Mouse (Mus musculus): ENCODE measurements around the gene Olfm2. TPM values are rescaled to one million over a fixed set of nuclear protein-coding genes. Genes with fewer than 3 reads are reported as not detected.
A peak's percentile ranks its signal among the peaks of the same experiment; 100 is the strongest.
"Not testable (repeated sequence)": the region's sequence is repeated elsewhere in the genome, so short reads cannot be mapped to it uniquely, and the experiment has no call there.

Gene Olfm2
- polyA plus RNA-seq, 1 experiment from 2014 or later: 251 TPM

GRCm38 (mm10) chr9:20642896-20643466 lies 103.2 kb downstream of the Olfm2 start:
- Histone ChIP-seq H3K4me3 (ENCODE audit: low read depth, low read length) (peak overlapping the region; percentile 84), H3K9ac (ENCODE audit: low read depth, low read length) (peak overlapping the region; percentile 89), H3K9me3 (replicated peaks; ENCODE audit: control insufficient read depth, low read length, poor library complexity, severe bottlenecking) (no peaks in the 10 kb centered on the region), H3K4me1 (ENCODE audit: control insufficient read depth, insufficient read depth, low read length) (peaks cover 32% of the 10 kb centered on the region), H3K4me2 (ENCODE audit: low read length) (peak overlapping the region; percentile 99), H3K36me3 (ENCODE audit: control insufficient read depth, insufficient read depth, low read length) (peaks cover 14% of the 10 kb centered on the region), H3K27me3 (ENCODE audit: control insufficient read depth, insufficient read depth, low read depth, low read length) (no peaks in the 10 kb centered on the region), H3K27ac (ENCODE audit: low read length) (peak overlapping the region; percentile 89)
- WGBS: under 1% methylated on average over 29 of the region's 30 CpGs
- ATAC-seq: peak; percentile 76

GRCm38 (mm10) chr9:20642101-20642895 lies 103.9 kb downstream of the Olfm2 start, which contains the start of gene Ubl5:
Gene Ubl5 (plus strand): TSS chr9:20642878.
- under 1% methylated on average over 51 of the region's 51 CpGs for WGBS
- peaks cover 32% of the 10 kb centered on the region for H3K4me1 ChIP-seq (ENCODE audit: control insufficient read depth, insufficient read depth, low read length)
- H3K4me2 ChIP-seq (ENCODE audit: low read length): peak within 1 kb of the TSS; percentile 99

GRCm38 (mm10) chr9:20641501-20641900 lies 104.6 kb downstream of the Olfm2 start:
- Histone ChIP-seq H3K27ac (ENCODE audit: low read length) (no peak overlapping the region), H3K27me3 (ENCODE audit: control insufficient read depth, insufficient read depth, low read depth, low read length) (no peaks in the 10 kb centered on the region), H3K9ac (ENCODE audit: low read depth, low read length) (peak overlapping the region; percentile 89), H3K4me3 (ENCODE audit: low read depth, low read length) (peak overlapping the region; percentile 84), H3K4me1 (ENCODE audit: control insufficient read depth, insufficient read depth, low read length) (peaks cover 29% of the 10 kb centered on the region), H3K36me3 (ENCODE audit: control insufficient read depth, insufficient read depth, low read length) (peaks cover 11% of the 10 kb centered on the region), H3K9me3 (replicated peaks; ENCODE audit: control insufficient read depth, low read length, poor library complexity, severe bottlenecking) (no peaks in the 10 kb centered on the region), H3K4me2 (ENCODE audit: low read length) (peak overlapping the region; percentile 99)
- WGBS: 31% methylated on average over 6 of the region's 6 CpGs
- ATAC-seq: no peak

More at GRCm38 (mm10) chr9:20642101-20642895, 103.9 kb downstream of the Olfm2 start, which contains the start of gene Ubl5:
- H3K27me3 ChIP-seq (ENCODE audit: control insufficient read depth, insufficient read depth, low read depth, low read length): no peaks in the 10 kb centered on the region
- H3K9me3 ChIP-seq (replicated peaks; ENCODE audit: control insufficient read depth, low read length, poor library complexity, severe bottlenecking): no peaks in the 10 kb centered on the region
- H3K9ac ChIP-seq (ENCODE audit: low read depth, low read length): peak within 1 kb of the TSS; percentile 89
- peaks cover 10% of the 10 kb centered on the region for H3K36me3 ChIP-seq (ENCODE audit: control insufficient read depth, insufficient read depth, low read length)
- peak; percentile 92 for ATAC-seq
- peak within 1 kb of the TSS; percentile 89 for H3K27ac ChIP-seq (ENCODE audit: low read length)
- H3K4me3 ChIP-seq (ENCODE audit: low read depth, low read length): peak within 1 kb of the TSS; percentile 84

- Histone ChIP-seq H3K9ac (ENCODE audit: low read depth, low read length) (no peak overlapping the region), H3K4me1 (ENCODE audit: control insufficient read depth, insufficient read depth, low read length) (peaks cover 23% of the 10 kb centered on the region), H3K27ac (ENCODE audit: low read length) (no peak overlapping the region), H3K36me3 (ENCODE audit: control insufficient read depth, insufficient read depth, low read length) (peaks cover 11% of the 10 kb centered on the region), H3K4me2 (ENCODE audit: low read length) (no peak overlapping the region), H3K9me3 (replicated peaks; ENCODE audit: control insufficient read depth, low read length, poor library complexity, severe bottlenecking) (no peaks in the 10 kb centered on the region), H3K4me3 (ENCODE audit: low read depth, low read length) (no peak overlapping the region), H3K27me3 (ENCODE audit: control insufficient read depth, insufficient read depth, low read depth, low read length) (no peaks in the 10 kb centered on the region)
- ATAC-seq: no peak
- 91% methylated on average over 4 of the region's 4 CpGs for WGBS
Measured at GRCm38 (mm10) chr9:20639486-20639885, 106.7 kb downstream of the Olfm2 start.

- no peaks in the 10 kb centered on the region for H3K27me3 ChIP-seq (ENCODE audit: control insufficient read depth, insufficient read depth, low read depth, low read length)
- H3K9me3 ChIP-seq (replicated peaks; ENCODE audit: control insufficient read depth, low read length, poor library complexity, severe bottlenecking): no peaks in the 10 kb centered on the region
- peaks cover 20% of the 10 kb centered on the region for H3K4me1 ChIP-seq (ENCODE audit: control insufficient read depth, insufficient read depth, low read length)
- no peak overlapping the region for H3K4me2 ChIP-seq (ENCODE audit: low read length)
- peaks cover 11% of the 10 kb centered on the region for H3K36me3 ChIP-seq (ENCODE audit: control insufficient read depth, insufficient read depth, low read length)
- no peak overlapping the region for H3K9ac ChIP-seq (ENCODE audit: low read depth, low read length)
- no peak overlapping the region for H3K27ac ChIP-seq (ENCODE audit: low read length)
- 94% methylated on average over 19 of the region's 19 CpGs for WGBS
- no peak overlapping the region for H3K4me3 ChIP-seq (ENCODE audit: low read depth, low read length)
- no peak for ATAC-seq
Measured at GRCm38 (mm10) chr9:20638552-20638951, 107.6 kb downstream of the Olfm2 start.

- H3K27me3 ChIP-seq (ENCODE audit: control insufficient read depth, insufficient read depth, low read depth, low read length): no peaks in the 10 kb centered on the region
- no peak overlapping the region for H3K9ac ChIP-seq (ENCODE audit: low read depth, low read length)
- no peak overlapping the region for H3K4me2 ChIP-seq (ENCODE audit: low read length)
- no peaks in the 10 kb centered on the region for H3K9me3 ChIP-seq (replicated peaks; ENCODE audit: control insufficient read depth, low read length, poor library complexity, severe bottlenecking)
- 85% methylated on average over 2 of the region's 2 CpGs for WGBS
- no peak overlapping the region for H3K4me3 ChIP-seq (ENCODE audit: low read depth, low read length)
- peaks cover 11% of the 10 kb centered on the region for H3K36me3 ChIP-seq (ENCODE audit: control insufficient read depth, insufficient read depth, low read length)
- peaks cover 15% of the 10 kb centered on the region for H3K4me1 ChIP-seq (ENCODE audit: control insufficient read depth, insufficient read depth, low read length)
- no peak for ATAC-seq
- H3K27ac ChIP-seq (ENCODE audit: low read length): no peak overlapping the region
Measured at GRCm38 (mm10) chr9:20636790-20637189, 109.4 kb downstream of the Olfm2 start.

- Histone ChIP-seq H3K9ac (ENCODE audit: low read depth, low read length) (no peak overlapping the region), H3K27me3 (ENCODE audit: control insufficient read depth, insufficient read depth, low read depth, low read length) (no peaks in the 10 kb centered on the region), H3K4me1 (ENCODE audit: control insufficient read depth, insufficient read depth, low read length) (peaks cover 11% of the 10 kb centered on the region), H3K4me2 (ENCODE audit: low read length) (no peak overlapping the region), H3K36me3 (ENCODE audit: control insufficient read depth, insufficient read depth, low read length) (peaks cover 11% of the 10 kb centered on the region), H3K9me3 (replicated peaks; ENCODE audit: control insufficient read depth, low read length, poor library complexity, severe bottlenecking) (no peaks in the 10 kb centered on the region), H3K27ac (ENCODE audit: low read length) (no peak overlapping the region), H3K4me3 (ENCODE audit: low read depth, low read length) (no peak overlapping the region)
- 81% methylated on average over 3 of the region's 3 CpGs for WGBS
- no peak for ATAC-seq
Measured at GRCm38 (mm10) chr9:20636256-20636655, 109.9 kb downstream of the Olfm2 start.

- not testable (repeated sequence) for H3K9me3 ChIP-seq (replicated peaks; ENCODE audit: control insufficient read depth, low read length, poor library complexity, severe bottlenecking); H3K4me3 ChIP-seq (ENCODE audit: low read depth, low read length); H3K27ac ChIP-seq (ENCODE audit: low read length); ATAC-seq; H3K27me3 ChIP-seq (ENCODE audit: control insufficient read depth, insufficient read depth, low read depth, low read length); H3K4me1 ChIP-seq (ENCODE audit: control insufficient read depth, insufficient read depth, low read length); H3K9ac ChIP-seq (ENCODE audit: low read depth, low read length); H3K4me2 ChIP-seq (ENCODE audit: low read length)
- peaks cover 11% of the 10 kb centered on the region for H3K36me3 ChIP-seq (ENCODE audit: control insufficient read depth, insufficient read depth, low read length)
- 93% methylated on average over 8 of the region's 8 CpGs for WGBS
Measured at GRCm38 (mm10) chr9:20635676-20636075, 110.5 kb downstream of the Olfm2 start.

GRCm38 (mm10) chr9:20631332-20631731 lies 114.8 kb downstream of the Olfm2 start:
- no peak overlapping the region for H3K4me3 ChIP-seq (ENCODE audit: low read depth, low read length)
- H3K9ac ChIP-seq (ENCODE audit: low read depth, low read length): no peak overlapping the region
- peaks cover 3% of the 10 kb centered on the region; the same call in 1 of the 2 replicates for H3K36me3 ChIP-seq (ENCODE audit: control insufficient read depth, insufficient read depth, low read length)
- H3K4me1 ChIP-seq (ENCODE audit: control insufficient read depth, insufficient read depth, low read length): no peaks in the 10 kb centered on the region
- ATAC-seq: no peak
- WGBS: 96% methylated on average over 2 of the region's 2 CpGs
- H3K27ac ChIP-seq (ENCODE audit: low read length): no peak overlapping the region
- H3K9me3 ChIP-seq (replicated peaks; ENCODE audit: control insufficient read depth, low read length, poor library complexity, severe bottlenecking): no peaks in the 10 kb centered on the region
- no peak overlapping the region for H3K4me2 ChIP-seq (ENCODE audit: low read length)
- no peaks in the 10 kb centered on the region for H3K27me3 ChIP-seq (ENCODE audit: control insufficient read depth, insufficient read depth, low read depth, low read length)
